ENCODE assay signal across 28 mouse cellular contexts in genomic region chr5:34360261-34360660, GRCm38 (mm10).
"Had no signal": no experiment of that assay in that cellular context is flagged by ENCODE, and none has a peak within 500 bp of the region (broad histone marks: within the 10 kb centered on the region; RNA-seq: fewer than 3 reads in every experiment).

No protein-coding gene starts in this region.

- DNase-seq: gastrocnemius, adult 2 months; gastrocnemius, postnatal 10 days; gastrocnemius, postnatal 25 days; heart, adult 18-20 months; heart, postnatal 10 days; heart, postnatal 4 days; kidney, adult 18-20 months; kidney, adult 8-10 months; kidney, postnatal 14 days; kidney, postnatal 36 days; layer of hippocampus, adult 9-11 months; layer of hippocampus, postnatal 36 days; left cerebral cortex, postnatal 4 days had no signal

- H3K4me3 ChIP-seq: gastrocnemius, adult 2 months; heart, embryonic 10.5 days; heart, embryonic 12.5 days; hindbrain, embryonic 10.5 days; hindbrain, embryonic 12.5 days; intestine, embryonic 15.5 days; kidney, embryonic 15.5 days; limb, embryonic 13.5 days; limb, embryonic 15.5 days; liver, embryonic 12.5 days had no signal

- H3K4me1 ChIP-seq: hindbrain, embryonic 10.5 days; hindbrain, embryonic 12.5 days; intestine, embryonic 15.5 days; kidney, embryonic 15.5 days; limb, embryonic 13.5 days; limb, embryonic 15.5 days; liver, embryonic 12.5 days had no signal

- ATAC-seq: hindbrain, embryonic 16.5 days; inflammation-experienced regulatory T-cells, adult 6 months; intestine, embryonic 15.5 days; intestine, postnatal 0 days; liver, embryonic 12.5 days had no signal

- H3K27ac ChIP-seq: gastrocnemius, adult 2 months; heart, embryonic 10.5 days; hindbrain, embryonic 10.5 days; hindbrain, embryonic 12.5 days; hindbrain, embryonic 14.5 days; intestine, embryonic 15.5 days; kidney, embryonic 15.5 days; kidney, postnatal 0 days; limb, embryonic 13.5 days; limb, embryonic 15.5 days; liver, embryonic 12.5 days; liver, embryonic 14.5 days had no signal
